Mouse (Mus musculus) liver, embryonic 13.5 days (tissue): ENCODE measurements around the gene Zfp763. TPM values are rescaled to one million over a fixed set of nuclear protein-coding genes. Genes with fewer than 3 reads are reported as not detected.

ENCODE experiments used
- ATAC-seq: fragments of 200-750 bp; cut with Nextera tagmentation; 2 replicates; pipeline ENCODE4 v1.8.0; 2017; ENCODE audit warnings: low read depth, mild to moderate bottlenecking, moderate number of reproducible peaks, moderate library complexity
- DNase-seq: peaks from one replicate; pipeline ENCODE4 v3.0.0; 2022
- H3K27ac ChIP-seq: fragments of 300-500 bp; sonication (generic); 2 replicates; pipeline ENCODE4 v1.5.1; 2015; ENCODE audit warnings: moderate library complexity, mild to moderate bottlenecking, inconsistent platforms
- H3K27me3 ChIP-seq: fragments of 300-500 bp; sonication (generic); 2 replicates; pipeline ENCODE4 v1.6.1; 2015; ENCODE audit warnings: mild to moderate bottlenecking, inconsistent platforms
- H3K36me3 ChIP-seq: fragments of 300-500 bp; sonication (generic); 2 replicates; pipeline ENCODE4 v1.6.1; 2015; ENCODE audit warnings: mild to moderate bottlenecking, inconsistent platforms
- H3K4me1 ChIP-seq: fragments of 300-500 bp; sonication (generic); replicated peaks from 2 replicates; pipeline ENCODE4 v1.6.1; 2015; ENCODE audit warnings: inconsistent platforms
- H3K4me2 ChIP-seq: fragments of 300-500 bp; sonication (generic); 2 replicates; pipeline ENCODE4 v1.6.1; 2015; ENCODE audit warnings: inconsistent platforms, mild to moderate bottlenecking, moderate library complexity
- H3K4me3 ChIP-seq: fragments of 300-500 bp; sonication (generic); replicated peaks from 2 replicates; pipeline ENCODE4 v1.5.1; 2015; ENCODE audit warnings: mild to moderate bottlenecking, inconsistent platforms
- H3K9ac ChIP-seq: fragments of 300-500 bp; sonication (generic); 2 replicates; pipeline ENCODE4 v1.6.1; 2015; ENCODE audit warnings: mild to moderate bottlenecking, inconsistent platforms
- H3K9me3 ChIP-seq: fragments of 300-500 bp; sonication (generic); replicated peaks from 2 replicates; pipeline ENCODE4 v1.6.1; 2016; ENCODE audit warnings: inconsistent platforms
- WGBS: fragments of 180-500 bp; shearing (Covaris S2); methylation state at CpG from one replicate; pipeline ENCODE4 v1.1.7; 2015; ENCODE audit not compliant: insufficient replicate concordance; 5-methylcytosine and 5-hydroxymethylcytosine counted together
- polyA plus RNA-seq: library from polyadenylated mRNA; unstranded; fragments of >200 nt; fragmentation: Nextera tagmentation; extraction: Ambion mirVana; gene quantifications from 2 replicates; pipeline ENCODE4 v1.2.1, GENCODE M21; 2015

Gene Zfp763
- polyA plus RNA-seq, 1 experiment from 2014 or later: 2.7 TPM

DNA sequence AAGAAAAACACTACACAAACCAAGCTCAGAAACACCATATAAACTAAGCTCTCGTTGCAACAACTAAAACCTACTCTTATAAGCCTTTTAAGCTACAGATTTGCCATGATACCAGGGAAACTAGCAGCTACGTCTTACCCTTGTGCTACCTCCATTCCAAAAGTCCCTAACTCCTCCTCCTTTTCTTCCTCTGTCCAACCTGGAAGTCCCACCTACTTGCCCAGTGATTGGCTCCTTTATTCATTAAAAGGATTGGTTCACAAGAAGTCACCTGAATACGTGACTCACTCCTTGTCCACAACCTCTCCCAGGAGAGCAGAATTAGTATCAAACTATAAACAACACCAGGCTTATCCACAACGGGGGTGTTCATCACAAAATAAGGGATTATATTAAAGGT lies 46.9 kb downstream of the Zfp763 start:
- no peak overlapping the region for H3K27ac ChIP-seq
- H3K27me3 ChIP-seq: no peaks in the 10 kb centered on the region
- ATAC-seq (no peak), DNase-seq (no peak)
- no peaks in the 10 kb centered on the region for H3K4me1 ChIP-seq
- no peak overlapping the region for H3K4me2 ChIP-seq
- H3K9ac ChIP-seq: no peak overlapping the region
- no peaks in the 10 kb centered on the region for H3K9me3 ChIP-seq
- H3K4me3 ChIP-seq: no peak overlapping the region
- 59% methylated on average over 4 of the region's 4 CpGs for WGBS
- no peaks in the 10 kb centered on the region for H3K36me3 ChIP-seq

DNA sequence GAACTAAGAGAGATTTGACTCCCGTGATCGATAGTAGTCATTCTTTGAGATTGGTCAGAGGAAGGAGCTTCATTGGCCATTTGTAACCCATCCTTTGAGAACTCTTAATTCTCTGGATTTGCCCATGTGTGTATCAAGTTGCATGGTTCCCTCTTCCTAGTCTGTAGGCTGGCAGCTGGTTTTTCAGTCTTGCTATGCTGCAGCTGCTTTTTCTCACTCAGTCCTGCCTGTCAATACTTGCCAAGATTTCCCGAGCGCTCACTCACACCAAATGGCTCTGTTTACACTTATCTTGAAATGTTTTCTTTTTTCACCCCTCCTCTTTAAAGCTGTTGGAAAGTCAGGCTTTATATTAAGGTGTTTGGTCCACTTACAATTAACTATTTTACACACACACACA lies 51.8 kb downstream of the Zfp763 start:
- ATAC-seq (no peak), DNase-seq (no peak)
- Histone ChIP-seq H3K27ac (no peak overlapping the region), H3K27me3 (no peaks in the 10 kb centered on the region), H3K4me2 (no peak overlapping the region), H3K4me1 (no peaks in the 10 kb centered on the region), H3K4me3 (no peak overlapping the region), H3K9me3 (no peaks in the 10 kb centered on the region), H3K9ac (no peak overlapping the region), H3K36me3 (peaks cover 32% of the 10 kb centered on the region)
- WGBS: 88% methylated on average over 4 of the region's 4 CpGs

Other genes starting within 250 kb of the Zfp763 start
- 10.1 and 12.4 TPM in 2 replicates for gene Zfp871, start 245.1 kb downstream of the Zfp763 start, polyA plus RNA-seq
- gene Zfp811, start 223.5 kb downstream of the Zfp763 start, polyA plus RNA-seq: 0.09 and 0.15 TPM in 2 replicates
- 1.7 and 2.0 TPM in 2 replicates for gene Zfp799, start 203.1 kb downstream of the Zfp763 start, polyA plus RNA-seq
- 1.9 and 2.0 TPM in 2 replicates for gene Zfp870, start 141.8 kb downstream of the Zfp763 start, polyA plus RNA-seq
- not detected in 2 replicates for gene Cyp4f14, start 116.1 kb downstream of the Zfp763 start, polyA plus RNA-seq
- 4.0 and 5.0 TPM in 2 replicates for gene Cyp4f13, start 86.0 kb downstream of the Zfp763 start, polyA plus RNA-seq
- 6.4 and 6.5 TPM in 2 replicates for gene Zfp472, start 67.6 kb downstream of the Zfp763 start, polyA plus RNA-seq
- 3.5 and 4.0 TPM in 2 replicates for gene Zfp952, start 40.3 kb downstream of the Zfp763 start, polyA plus RNA-seq
- not detected in 2 replicates for gene 4921501E09Rik, start 34.7 kb upstream of the Zfp763 start, polyA plus RNA-seq
- gene Zfp563, start 55.9 kb upstream of the Zfp763 start, polyA plus RNA-seq: 1.5 TPM in 2 replicates
- gene Morc2b, start 106.3 kb upstream of the Zfp763 start, polyA plus RNA-seq: not detected in 2 replicates
- not detected in 2 replicates for gene Olfr55, start 135.0 kb upstream of the Zfp763 start, polyA plus RNA-seq
- gene Olfr239, start 157.9 kb upstream of the Zfp763 start, polyA plus RNA-seq: not detected in 2 replicates
- gene Olfr1564, start 188.3 kb upstream of the Zfp763 start, polyA plus RNA-seq: not detected in 2 replicates
- gene Zfp955a, start 221.7 kb upstream of the Zfp763 start, polyA plus RNA-seq: 5.1 and 5.6 TPM in 2 replicates
- gene Olfr63, start 231.3 kb upstream of the Zfp763 start, polyA plus RNA-seq: 0.01 TPM in 2 replicates